Mouse (Mus musculus) heart, embryonic 12.5 days (tissue): ENCODE results near the gene Hnrnpul2. TPM values are rescaled to one million over a fixed set of nuclear protein-coding genes. Genes with fewer than 3 reads are reported as not detected.
"Not testable (repeated sequence)": the region's sequence is repeated elsewhere in the genome, so short reads cannot be mapped to it uniquely, and the experiment has no call there.

Source experiments
- ATAC-seq: fragments of 200-750 bp; cut with Nextera tagmentation; 2 replicates; pipeline ENCODE4 v1.8.0; 2017; ENCODE audit warnings: moderate TSS enrichment, moderate library complexity; ENCODE audit not compliant: insufficient number of reproducible peaks, low FRiP score
- H3K27ac ChIP-seq: fragments of 300-500 bp; sonication (generic); 2 replicates; pipeline ENCODE4 v1.5.1; 2016; ENCODE audit warnings: mild to moderate bottlenecking, moderate library complexity; ENCODE audit not compliant: poor library complexity, severe bottlenecking
- H3K27me3 ChIP-seq: fragments of 300-500 bp; sonication (generic); replicated peaks from 2 replicates; pipeline ENCODE4 v1.6.1; 2016; ENCODE audit warnings: mild to moderate bottlenecking, moderate library complexity
- H3K36me3 ChIP-seq: fragments of 300-500 bp; sonication (generic); 2 replicates; pipeline ENCODE4 v1.6.1; 2016; ENCODE audit warnings: mild to moderate bottlenecking, moderate library complexity
- H3K4me1 ChIP-seq: fragments of 300-500 bp; sonication (generic); replicated peaks from 2 replicates; pipeline ENCODE4 v1.6.1; 2016; ENCODE audit warnings: mild to moderate bottlenecking
- H3K4me2 ChIP-seq: fragments of 300-500 bp; sonication (generic); 2 replicates; pipeline ENCODE4 v1.6.1; 2016; ENCODE audit warnings: mild to moderate bottlenecking, moderate library complexity
- H3K4me3 ChIP-seq: fragments of 300-500 bp; sonication (generic); 2 replicates; pipeline ENCODE4 v1.5.1; 2016; ENCODE audit warnings: mild to moderate bottlenecking
- H3K9ac ChIP-seq: fragments of 300-500 bp; sonication (generic); 2 replicates; pipeline ENCODE4 v1.6.1; 2016; ENCODE audit warnings: mild to moderate bottlenecking, moderate library complexity
- H3K9me3 ChIP-seq: fragments of 300-500 bp; sonication (generic); replicated peaks from 2 replicates; pipeline ENCODE4 v1.6.1; 2016; ENCODE audit warnings: mild to moderate bottlenecking, moderate library complexity
- WGBS: fragments of 180-500 bp; shearing (Covaris S2); methylation state at CpG from one replicate; pipeline ENCODE4 v1.1.7; 2016; 5-methylcytosine and 5-hydroxymethylcytosine counted together
- polyA plus RNA-seq: library from polyadenylated mRNA; unstranded; fragments of >200 nt; fragmentation: Nextera tagmentation; extraction: Ambion mirVana; gene quantifications from 2 replicates; pipeline ENCODE4 v1.2.1, GENCODE M21; 2016

Hnrnpul2 gene
- polyA plus RNA-seq, 1 experiment from 2014 or later = 3.8 TPM

- WGBS = 37% methylated on average over 4 of the region's 4 CpGs
- Histone ChIP-seq H3K9me3 (no peaks in the 10 kb centered on the region), H3K4me2 (no peak overlapping the region), H3K4me3 (no peak overlapping the region), H3K36me3 (no peaks in the 10 kb centered on the region), H3K27me3 (no peaks in the 10 kb centered on the region), H3K9ac (no peak overlapping the region), H3K4me1 (no peaks in the 10 kb centered on the region), H3K27ac (no peak overlapping the region)
- no peak for ATAC-seq
These were observed 37.9 kb downstream of the Hnrnpul2 start for GRCm38 (mm10) chr19:8857689-8858088.

- WGBS = 10% methylated on average over 1 of the region's 1 CpGs
- no peak overlapping the region for H3K27ac ChIP-seq
- H3K9me3 ChIP-seq = no peaks in the 10 kb centered on the region
- H3K4me3 ChIP-seq = no peak overlapping the region
- H3K4me1 ChIP-seq = no peaks in the 10 kb centered on the region
- no peaks in the 10 kb centered on the region for H3K36me3 ChIP-seq
- H3K27me3 ChIP-seq = no peaks in the 10 kb centered on the region
- no peak overlapping the region for H3K9ac ChIP-seq
- ATAC-seq = no peak
- H3K4me2 ChIP-seq = no peak overlapping the region
These were observed 39.2 kb downstream of the Hnrnpul2 start for GRCm38 (mm10) chr19:8859018-8859417.

GRCm38 (mm10) chr19:8864265-8864664 is 44.5 kb downstream of the Hnrnpul2 start:
- H3K27me3 ChIP-seq = no peaks in the 10 kb centered on the region
- WGBS = 73% methylated on average over 6 of the region's 6 CpGs
- no peak overlapping the region for H3K27ac ChIP-seq
- no peak for ATAC-seq
- no peaks in the 10 kb centered on the region for H3K4me1 ChIP-seq
- no peak overlapping the region for H3K4me3 ChIP-seq
- no peak overlapping the region for H3K4me2 ChIP-seq
- H3K36me3 ChIP-seq = no peaks in the 10 kb centered on the region
- no peaks in the 10 kb centered on the region for H3K9me3 ChIP-seq
- no peak overlapping the region for H3K9ac ChIP-seq

GRCm38 (mm10) chr19:8870381-8870780 is 50.6 kb downstream of the Hnrnpul2 start:
- Histone ChIP-seq H3K4me1 (peaks cover 12% of the 10 kb centered on the region), H3K36me3 (peaks cover 24% of the 10 kb centered on the region), H3K4me2 (peak overlapping the region; percentile 92), H3K4me3 (peak overlapping the region; percentile 84)
- ATAC-seq, H3K27me3 ChIP-seq, H3K9ac ChIP-seq, H3K27ac ChIP-seq, H3K9me3 ChIP-seq: not testable (repeated sequence)
- 74% methylated on average over 3 of the region's 3 CpGs for WGBS

GRCm38 (mm10) chr19:8870838-8871237 is 51.0 kb downstream of the Hnrnpul2 start:
- H3K27ac ChIP-seq = peak overlapping the region; percentile 76
- H3K4me1 ChIP-seq = peaks cover 12% of the 10 kb centered on the region
- no peaks in the 10 kb centered on the region for H3K9me3 ChIP-seq
- peak; percentile 15 for ATAC-seq
- 43% methylated on average over 9 of the region's 9 CpGs for whole genome bisulfite sequencing
- peaks cover 28% of the 10 kb centered on the region for H3K36me3 ChIP-seq
- H3K4me2 ChIP-seq = peak overlapping the region; percentile 92
- no peaks in the 10 kb centered on the region for H3K27me3 ChIP-seq
- peak overlapping the region; percentile 93 for H3K9ac ChIP-seq
- peak overlapping the region; percentile 84 for H3K4me3 ChIP-seq

GRCm38 (mm10) chr19:8871267-8872186 is 51.7 kb downstream of the Hnrnpul2 start, which contains the start of gene Ubxn1:
Gene Ubxn1, plus strand, starts transcription at chr19:8871496.
- peak within 1 kb of the TSS; percentile 76 for H3K27ac ChIP-seq
- 1% methylated on average over 59 of the region's 59 CpGs for WGBS
- H3K4me2 ChIP-seq = peak within 1 kb of the TSS; percentile 92
- peaks cover 12% of the 10 kb centered on the region for H3K4me1 ChIP-seq
- peak; percentile 99 for ATAC-seq
- peak within 1 kb of the TSS; percentile 93 for H3K9ac ChIP-seq
- H3K27me3 ChIP-seq = no peaks in the 10 kb centered on the region
- peaks cover 35% of the 10 kb centered on the region for H3K36me3 ChIP-seq
- peak within 1 kb of the TSS; percentile 84 for H3K4me3 ChIP-seq
- no peaks in the 10 kb centered on the region for H3K9me3 ChIP-seq

GRCm38 (mm10) chr19:8872266-8872840 is 52.5 kb downstream of the Hnrnpul2 start:
- ATAC-seq = no peak
- H3K36me3 ChIP-seq = peaks cover 42% of the 10 kb centered on the region
- 75% methylated on average over 10 of the region's 10 CpGs for WGBS
- peaks cover 12% of the 10 kb centered on the region for H3K4me1 ChIP-seq
- H3K27ac ChIP-seq = no peak overlapping the region; the same call in 1 of the 2 replicates
- peak overlapping the region; percentile 92 for H3K4me2 ChIP-seq
- H3K9me3 ChIP-seq = no peaks in the 10 kb centered on the region
- peak overlapping the region; percentile 93 for H3K9ac ChIP-seq
- H3K4me3 ChIP-seq = peak overlapping the region; percentile 84
- H3K27me3 ChIP-seq = no peaks in the 10 kb centered on the region

- no peaks in the 10 kb centered on the region for H3K9me3 ChIP-seq
- no peaks in the 10 kb centered on the region for H3K27me3 ChIP-seq
- 91% methylated on average over 7 of the region's 7 CpGs for WGBS
- H3K4me2 ChIP-seq = no peak overlapping the region
- peaks cover 19% of the 10 kb centered on the region for H3K4me1 ChIP-seq
- no peak overlapping the region for H3K4me3 ChIP-seq
- ATAC-seq = no peak
- no peak overlapping the region for H3K9ac ChIP-seq
- H3K36me3 ChIP-seq = peaks cover 42% of the 10 kb centered on the region
- H3K27ac ChIP-seq = no peak overlapping the region
These were observed 55.2 kb downstream of the Hnrnpul2 start for GRCm38 (mm10) chr19:8875031-8875430.

- H3K27ac ChIP-seq = peak within 1 kb of the TSS; percentile 86
- peaks cover 18% of the 10 kb centered on the region for H3K36me3 ChIP-seq
- ATAC-seq = peak; percentile 97
- no peaks in the 10 kb centered on the region for H3K9me3 ChIP-seq
- peak within 1 kb of the TSS; percentile 95 for H3K9ac ChIP-seq
- peak within 1 kb of the TSS; percentile 92 for H3K4me3 ChIP-seq
- under 1% methylated on average over 42 of the region's 42 CpGs for WGBS
- H3K4me1 ChIP-seq = peaks cover 10% of the 10 kb centered on the region
- H3K4me2 ChIP-seq = peak within 1 kb of the TSS; percentile 87
- H3K27me3 ChIP-seq = no peaks in the 10 kb centered on the region
These were observed 60.7 kb downstream of the Hnrnpul2 start, which contains the start of gene Uqcc3 for GRCm38 (mm10) chr19:8880311-8881033. Gene Uqcc3, minus strand, starts transcription at chr19:8880923.

GRCm38 (mm10) chr19:8881034-8881392 is 61.2 kb downstream of the Hnrnpul2 start:
- peak overlapping the region; percentile 95 for H3K9ac ChIP-seq
- no peaks in the 10 kb centered on the region for H3K27me3 ChIP-seq
- H3K4me1 ChIP-seq = peaks cover 10% of the 10 kb centered on the region
- H3K27ac ChIP-seq = no peak overlapping the region; the same call in 1 of the 2 replicates
- peaks cover 12% of the 10 kb centered on the region for H3K36me3 ChIP-seq
- H3K4me3 ChIP-seq = peak overlapping the region; percentile 92
- no peak for ATAC-seq
- H3K4me2 ChIP-seq = peak overlapping the region; percentile 87
- WGBS = 21% methylated on average over 3 of the region's 3 CpGs
- H3K9me3 ChIP-seq = no peaks in the 10 kb centered on the region

- Histone ChIP-seq H3K36me3 (no peaks in the 10 kb centered on the region), H3K27ac (no peak within 1 kb of the TSS), H3K4me1 (peaks cover 17% of the 10 kb centered on the region), H3K9ac (no peak within 1 kb of the TSS), H3K4me3 (no peak within 1 kb of the TSS), H3K27me3 (no peaks in the 10 kb centered on the region), H3K4me2 (no peak within 1 kb of the TSS), H3K9me3 (no peaks in the 10 kb centered on the region)
- 71% methylated on average over 3 of the region's 3 CpGs for WGBS
- no peak for ATAC-seq
These were observed 63.8 kb downstream of the Hnrnpul2 start, which contains the start of the genes Lbhd1 and Gm49403 for GRCm38 (mm10) chr19:8883616-8884015. Gene Lbhd1, plus strand, starts transcription at chr19:8883732. Gene Gm49403, plus strand, starts transcription at chr19:8883930.
